Mouse (Mus musculus) CD4-positive, CD25-positive, alpha-beta regulatory T cell, adult 2 months (primary cell): ENCODE data around the gene Rgl3.

Experiments used
- DNase-seq: peaks from one replicate; pipeline ENCODE4 v3.0.0-alpha.2; 2012; ENCODE audit warnings: low read depth, low spot score

The Rgl3 gene

GRCm38 (mm10) chr9:21923036-21923435 lies 66.2 kb downstream of the Rgl3 start:
- DNase-seq, result no peak
